Mouse (Mus musculus): ENCODE data around the gene Ddx24.

- no peak for TF ChIP-seq CTCF (IDR thresholded peaks at IDR 0.05; ENCODE audit: insufficient read depth, low read length)
- no peak for TF ChIP-seq POLR2A (IDR thresholded peaks at IDR 0.05; ENCODE audit: borderline replicate concordance, extremely low read depth, low read depth, low read length)
Observed at GRCm38 (mm10) chr12:103391098-103391497, 34.5 kb downstream of the Ddx24 start.
